In genomic region chr10:59511427-59511963, GRCm38 (mm10) we compare ENCODE assay signal across 11 mouse cellular contexts.
DNase-seq lines count a peak whose midpoint lies in the region; ATAC-seq lines count a peak whose summit lies in the region.
"Had no signal": no experiment of that assay in that cellular context is flagged by ENCODE, and none has a peak within 500 bp of the region (broad histone marks: within the 10 kb centered on the region; RNA-seq: fewer than 3 reads in every experiment).

No protein-coding gene starts in this region.

- H3K27ac ChIP-seq in heart, embryonic 13.5 days (replicated peaks): peak overlapping the region; percentile 57
- H3K27ac ChIP-seq in lung, embryonic 16.5 days (ENCODE audit: low read length): no peak overlapping the region
- no peak overlapping the region; the same call in 1 of the 2 replicates for H3K27ac ChIP-seq in neural tube, embryonic 15.5 days (replicated peaks)
- H3K27ac ChIP-seq: macrophage; stomach, postnatal 0 days had no signal

- no peaks in the 10 kb centered on the region for H3K9me3 ChIP-seq in heart, embryonic 13.5 days
- no peaks in the 10 kb centered on the region for H3K9me3 ChIP-seq in lung, embryonic 16.5 days (ENCODE audit: control insufficient read depth, low read length)
- H3K9me3 ChIP-seq in neural tube, embryonic 15.5 days (replicated peaks): no peaks in the 10 kb centered on the region

- no peak for ATAC-seq in heart, embryonic 13.5 days (ENCODE audit: extremely low read depth, insufficient number of reproducible peaks, low FRiP score, low TSS enrichment)
- no peak for ATAC-seq in lung, embryonic 16.5 days (ENCODE audit: low read depth)
- ATAC-seq in neural tube, embryonic 15.5 days (ENCODE audit: low FRiP score): no peak

- H3K4me3 ChIP-seq in heart, embryonic 13.5 days: no peak overlapping the region
- no peak overlapping the region for H3K4me3 ChIP-seq in lung, embryonic 16.5 days (ENCODE audit: low read length)
- no peak overlapping the region for H3K4me3 ChIP-seq in neural tube, embryonic 15.5 days (replicated peaks)

- 43% methylated on average over 14 of the region's 14 CpGs for WGBS in heart, embryonic 13.5 days
- 47% methylated on average over 14 of the region's 14 CpGs for WGBS in lung, embryonic 16.5 days
- WGBS in neural tube, embryonic 15.5 days: 23% methylated on average over 14 of the region's 14 CpGs

- no peaks in the 10 kb centered on the region for H3K27me3 ChIP-seq in heart, embryonic 13.5 days (replicated peaks)
- H3K27me3 ChIP-seq in lung, embryonic 16.5 days (ENCODE audit: control insufficient read depth, insufficient read depth, low read depth, low read length): no peaks in the 10 kb centered on the region
- no peaks in the 10 kb centered on the region for H3K27me3 ChIP-seq in neural tube, embryonic 15.5 days (replicated peaks)

- peak overlapping the region; percentile 53 for H3K4me2 ChIP-seq in heart, embryonic 13.5 days
- H3K4me2 ChIP-seq in lung, embryonic 16.5 days (ENCODE audit: low read depth, low read length): peak overlapping the region; percentile 31; the same call in 1 of the 2 replicates
- H3K4me2 ChIP-seq in neural tube, embryonic 15.5 days: peak overlapping the region; percentile 36

- no peaks in the 10 kb centered on the region for H3K36me3 ChIP-seq in heart, embryonic 13.5 days
- H3K36me3 ChIP-seq in lung, embryonic 16.5 days (ENCODE audit: control insufficient read depth, insufficient read depth, low read length): no peaks in the 10 kb centered on the region
- H3K36me3 ChIP-seq in neural tube, embryonic 15.5 days: no peaks in the 10 kb centered on the region

- peak overlapping the region; percentile 45; the same call in 1 of the 2 replicates for H3K9ac ChIP-seq in heart, embryonic 13.5 days
- no peak overlapping the region for H3K9ac ChIP-seq in lung, embryonic 16.5 days (ENCODE audit: low read length)
- no peak overlapping the region for H3K9ac ChIP-seq in neural tube, embryonic 15.5 days (replicated peaks)

- H3K4me1 ChIP-seq in heart, embryonic 13.5 days: peaks cover 57% of the 10 kb centered on the region
- peaks cover 15% of the 10 kb centered on the region for H3K4me1 ChIP-seq in lung, embryonic 16.5 days (replicated peaks; ENCODE audit: control insufficient read depth, insufficient read depth, low read length)
- peaks cover 23% of the 10 kb centered on the region for H3K4me1 ChIP-seq in neural tube, embryonic 15.5 days

- intact Hi-C loops in gastrocnemius, postnatal 14 days (cut with DNase I; ENCODE audit: low total_unique reads): no loop called here

- DNase-seq in heart, postnatal 4 days: no peak
- DNase-seq in lung, postnatal 10 days: no peak
- DNase-seq in induced T-regulatory cell, adult 2 months (ENCODE audit: low read depth): peak; percentile 70
- no peak for DNase-seq in cerebellum, postnatal 14 days
- DNase-seq in gastrocnemius, postnatal 14 days: no peak
- DNase-seq: adrenal gland, postnatal 36 days had no signal
